Mouse (Mus musculus): ENCODE measurements around the gene Med18. TPM values are rescaled to one million over a fixed set of nuclear protein-coding genes. Genes with fewer than 3 reads are reported as not detected.
"Not testable (repeated sequence)": the region's sequence is repeated elsewhere in the genome, so short reads cannot be mapped to it uniquely, and the experiment has no call there.

Med18 gene
- polyA plus RNA-seq, 1 experiment = 19.3 TPM

DNA sequence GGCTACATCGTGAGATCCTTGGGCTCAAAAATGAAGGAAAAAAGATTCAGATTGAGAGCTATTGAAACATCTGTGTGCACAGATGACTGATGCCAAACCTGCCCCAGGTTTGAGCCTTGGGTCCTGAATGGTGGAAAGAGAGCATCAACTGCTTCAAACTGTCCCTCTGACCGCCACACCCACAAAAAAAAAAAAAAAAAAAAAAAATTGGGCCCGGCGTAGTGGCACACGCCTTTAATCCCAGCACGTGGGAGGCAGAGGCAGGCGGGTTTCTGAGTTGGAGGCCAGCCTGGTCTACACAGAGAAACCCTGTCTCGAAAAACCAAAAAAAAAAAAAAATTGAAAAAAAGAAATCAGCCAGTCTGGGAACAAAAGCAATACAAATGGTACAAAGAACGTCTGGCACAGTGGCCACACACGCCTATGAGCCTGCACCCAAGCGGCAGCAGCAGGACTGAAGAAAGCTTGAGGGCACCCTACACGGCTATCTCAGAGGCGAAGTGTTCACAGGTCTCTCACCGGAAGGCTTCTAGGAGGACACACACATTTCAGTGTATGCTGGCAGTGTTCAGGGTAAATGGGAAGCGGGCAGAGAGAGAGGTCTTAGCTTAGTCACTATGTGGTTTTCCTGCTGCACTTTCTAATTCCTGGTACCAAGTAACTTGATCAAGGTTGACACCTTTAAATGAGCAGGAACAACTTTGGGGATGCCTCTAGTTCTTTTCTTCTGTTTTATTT, 26.7 kb upstream of the Med18 start:
- 39% methylated on average over 15 of the region's 15 CpGs for WGBS
- TF ChIP-seq CTCF (IDR thresholded peaks at IDR 0.05; ENCODE audit: control insufficient read depth, insufficient read depth, low read length) = no peak
- TF ChIP-seq POLR2A (IDR thresholded peaks at IDR 0.05; ENCODE audit: borderline replicate concordance, control insufficient read depth, low read depth, low read length) = no peak
- Histone ChIP-seq H3K4me1 (ENCODE audit: control insufficient read depth, insufficient read depth, low read length) (peaks cover 2% of the 10 kb centered on the region; the same call in 1 of the 2 replicates), H3K27ac (ENCODE audit: control insufficient read depth, insufficient read depth, low read depth, low read length, poor library complexity) (peak overlapping the region; percentile 70; the same call in 1 of the 2 replicates), H3K4me3 (replicated peaks; ENCODE audit: control insufficient read depth, low read depth, low read length) (no peak overlapping the region)

DNA sequence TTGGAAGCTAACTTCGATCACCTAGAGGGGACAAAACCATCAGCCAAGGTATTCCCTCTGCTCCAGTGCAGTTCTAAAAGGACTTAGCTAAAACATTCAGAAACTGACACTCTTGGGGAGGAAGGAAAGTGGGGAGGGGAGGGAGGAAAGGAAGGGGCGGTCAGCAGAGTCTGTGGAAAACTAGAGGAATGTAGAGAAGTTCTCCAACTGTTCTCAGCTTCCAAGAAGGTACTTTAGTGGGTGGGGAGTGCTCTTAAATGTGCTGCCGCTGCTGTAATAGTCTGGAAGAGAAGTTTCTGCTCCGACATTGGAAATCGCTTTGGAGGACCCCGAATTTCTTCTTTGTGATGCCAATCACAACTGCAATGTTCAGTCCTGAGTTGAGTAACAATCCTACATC, 25.3 kb upstream of the Med18 start:
- Histone ChIP-seq H3K27ac (ENCODE audit: control insufficient read depth, insufficient read depth, low read depth, low read length, poor library complexity) (no peak overlapping the region), H3K4me1 (ENCODE audit: control insufficient read depth, insufficient read depth, low read length) (peaks cover 2% of the 10 kb centered on the region; the same call in 1 of the 2 replicates)
- WGBS = 76% methylated on average over 6 of the region's 6 CpGs

DNA sequence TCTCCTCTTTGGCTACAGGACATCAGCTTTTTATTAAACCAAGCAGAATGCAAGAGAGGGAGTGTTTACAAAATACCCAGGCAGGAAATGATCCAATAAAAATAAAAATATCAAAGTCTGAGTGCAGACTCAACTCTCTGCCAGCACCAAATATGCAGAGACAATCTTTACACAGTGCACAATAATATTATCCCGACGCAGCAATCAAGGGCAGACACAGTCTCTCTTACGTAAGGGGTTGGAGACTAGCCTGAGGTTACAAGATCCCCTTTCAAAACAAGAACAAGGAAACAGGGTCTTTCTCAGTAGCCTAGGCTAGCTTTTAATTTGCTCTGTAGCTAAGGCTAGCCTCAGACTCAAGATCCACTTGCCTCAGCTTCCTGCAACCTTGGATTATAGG, 24.8 kb upstream of the Med18 start:
- TF ChIP-seq POLR2A (IDR thresholded peaks at IDR 0.05; ENCODE audit: borderline replicate concordance, control insufficient read depth, low read depth, low read length) (no peak), CTCF (IDR thresholded peaks at IDR 0.05; ENCODE audit: control insufficient read depth, insufficient read depth, low read length) (no peak)
- no peak overlapping the region for H3K4me3 ChIP-seq (replicated peaks; ENCODE audit: control insufficient read depth, low read depth, low read length)
- H3K4me1 ChIP-seq (ENCODE audit: control insufficient read depth, insufficient read depth, low read length) = peaks cover 2% of the 10 kb centered on the region; the same call in 1 of the 2 replicates
- 41% methylated on average over 3 of the region's 3 CpGs for WGBS
- H3K27ac ChIP-seq (ENCODE audit: control insufficient read depth, insufficient read depth, low read depth, low read length, poor library complexity) = no peak overlapping the region

More for the DNA sequence above, 25.3 kb upstream of the Med18 start:
- H3K4me3 ChIP-seq (replicated peaks; ENCODE audit: control insufficient read depth, low read depth, low read length) = no peak overlapping the region
- TF ChIP-seq CTCF (IDR thresholded peaks at IDR 0.05; ENCODE audit: control insufficient read depth, insufficient read depth, low read length) (no peak), POLR2A (IDR thresholded peaks at IDR 0.05; ENCODE audit: borderline replicate concordance, control insufficient read depth, low read depth, low read length) (no peak)

DNA sequence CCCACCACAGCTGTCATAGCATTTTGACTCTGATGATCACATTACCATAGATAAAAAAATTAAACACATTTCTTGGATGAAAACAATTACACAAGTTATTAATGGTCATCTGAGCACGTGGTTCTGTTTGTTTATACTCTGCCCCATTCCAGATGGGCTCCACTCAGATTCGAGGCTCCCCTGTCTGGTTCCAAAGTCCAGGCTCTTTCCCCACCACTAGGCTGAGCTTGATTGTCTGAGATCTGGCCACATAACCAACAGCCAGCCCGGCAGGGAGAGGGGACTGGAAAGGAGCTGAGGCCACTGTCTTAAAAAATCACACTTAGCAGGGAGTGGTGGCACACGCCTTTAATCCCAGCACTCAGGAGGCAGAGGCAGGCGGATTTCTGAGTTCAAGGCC, 21.1 kb upstream of the Med18 start:
- Histone ChIP-seq H3K27ac (ENCODE audit: control insufficient read depth, insufficient read depth, low read depth, low read length, poor library complexity) (no peak overlapping the region), H3K4me1 (ENCODE audit: control insufficient read depth, insufficient read depth, low read length) (no peaks in the 10 kb centered on the region), H3K4me3 (replicated peaks; ENCODE audit: control insufficient read depth, low read depth, low read length) (no peak overlapping the region)
- 76% methylated on average over 5 of the region's 5 CpGs for WGBS
- TF ChIP-seq POLR2A (IDR thresholded peaks at IDR 0.05; ENCODE audit: borderline replicate concordance, control insufficient read depth, low read depth, low read length) = no peak
- TF ChIP-seq CTCF (IDR thresholded peaks at IDR 0.05; ENCODE audit: control insufficient read depth, insufficient read depth, low read length) = no peak

DNA sequence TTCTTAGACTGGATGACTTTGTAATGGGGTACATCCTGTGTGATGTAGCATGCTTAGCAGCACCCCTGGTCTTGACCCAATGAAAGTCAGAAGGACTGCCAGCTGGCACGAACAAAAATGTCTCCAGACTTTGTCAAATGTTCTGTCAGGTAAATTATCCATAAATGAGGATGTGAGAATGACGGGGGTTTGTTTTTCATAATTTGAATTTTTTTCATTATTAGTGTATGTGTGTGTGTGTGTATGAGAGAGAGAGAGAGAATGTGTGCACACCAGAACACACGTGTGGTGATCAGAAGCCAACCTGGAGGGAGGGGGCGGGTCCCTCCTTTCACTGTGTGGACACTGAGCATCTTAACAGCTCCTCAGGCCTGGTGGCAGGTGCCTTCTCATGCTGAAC, 20.5 kb upstream of the Med18 start:
- Histone ChIP-seq H3K4me1 (ENCODE audit: control insufficient read depth, insufficient read depth, low read length) (no peaks in the 10 kb centered on the region), H3K4me3 (replicated peaks; ENCODE audit: control insufficient read depth, low read depth, low read length) (no peak overlapping the region), H3K27ac (ENCODE audit: control insufficient read depth, insufficient read depth, low read depth, low read length, poor library complexity) (no peak overlapping the region)
- TF ChIP-seq CTCF (IDR thresholded peaks at IDR 0.05; ENCODE audit: control insufficient read depth, insufficient read depth, low read length) (no peak), POLR2A (IDR thresholded peaks at IDR 0.05; ENCODE audit: borderline replicate concordance, control insufficient read depth, low read depth, low read length) (no peak)
- 75% methylated on average over 4 of the region's 4 CpGs for WGBS

DNA sequence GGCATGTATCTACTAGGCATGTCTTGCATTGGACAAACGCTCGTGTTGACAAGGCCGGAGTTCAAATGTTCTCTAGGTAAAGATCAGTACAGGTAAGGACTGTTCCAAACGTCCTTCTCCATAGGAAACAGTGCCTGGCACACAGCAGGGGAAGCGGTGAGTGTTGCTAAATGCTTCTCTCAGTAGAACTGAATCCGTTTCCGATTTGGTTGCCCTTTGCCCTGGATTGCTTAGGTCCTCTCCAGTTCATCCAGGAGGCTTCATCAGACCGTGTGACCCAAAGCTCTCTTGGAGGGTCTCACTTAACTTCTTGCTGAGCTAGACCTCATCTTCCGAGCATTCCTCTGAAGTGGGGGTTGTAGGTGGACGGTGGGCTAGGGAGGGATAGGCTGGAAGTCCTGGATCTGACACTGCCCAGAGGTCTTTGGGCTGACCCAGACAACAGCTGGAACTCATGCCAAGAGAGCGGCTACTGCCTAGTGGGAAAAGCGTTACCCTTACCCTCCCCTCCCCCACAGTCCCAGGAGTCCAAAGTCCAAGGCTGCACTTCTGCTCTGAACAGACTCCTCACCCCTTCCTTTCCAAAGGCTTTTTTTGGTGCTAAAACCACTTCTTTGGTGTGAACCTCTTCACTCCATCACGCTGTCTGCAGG, 19.4 kb upstream of the Med18 start:
- no peak overlapping the region for H3K4me3 ChIP-seq (replicated peaks; ENCODE audit: control insufficient read depth, low read depth, low read length)
- TF ChIP-seq POLR2A (IDR thresholded peaks at IDR 0.05; ENCODE audit: borderline replicate concordance, control insufficient read depth, low read depth, low read length) (no peak), CTCF (IDR thresholded peaks at IDR 0.05; ENCODE audit: control insufficient read depth, insufficient read depth, low read length) (no peak)
- WGBS = 81% methylated on average over 13 of the region's 13 CpGs
- H3K4me1 ChIP-seq (ENCODE audit: control insufficient read depth, insufficient read depth, low read length) = no peaks in the 10 kb centered on the region
- H3K27ac ChIP-seq (ENCODE audit: control insufficient read depth, insufficient read depth, low read depth, low read length, poor library complexity) = no peak overlapping the region

DNA sequence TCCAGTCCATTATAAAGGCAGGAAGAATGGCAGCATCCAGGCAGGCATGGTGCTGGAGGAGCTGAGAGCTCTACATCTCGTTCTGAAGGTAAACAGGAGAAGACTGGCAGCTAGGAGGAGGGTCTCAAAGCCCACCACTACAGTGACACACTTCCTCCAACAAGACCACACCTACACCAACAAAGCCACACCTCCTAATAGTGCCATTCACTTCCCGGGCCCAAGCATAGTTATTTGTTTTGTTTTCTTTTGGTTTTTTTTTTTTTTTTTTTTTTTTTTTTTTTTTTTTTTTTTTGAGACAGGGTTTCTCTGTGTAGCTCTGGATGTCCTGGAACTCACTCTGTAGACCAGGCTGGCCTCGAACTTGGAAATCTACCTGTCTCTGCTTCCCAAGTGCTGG, 18.4 kb upstream of the Med18 start:
- WGBS = 73% methylated on average over 3 of the region's 3 CpGs
- H3K4me3 ChIP-seq (replicated peaks; ENCODE audit: control insufficient read depth, low read depth, low read length); H3K4me1 ChIP-seq (ENCODE audit: control insufficient read depth, insufficient read depth, low read length); H3K27ac ChIP-seq (ENCODE audit: control insufficient read depth, insufficient read depth, low read depth, low read length, poor library complexity): not testable (repeated sequence)

DNA sequence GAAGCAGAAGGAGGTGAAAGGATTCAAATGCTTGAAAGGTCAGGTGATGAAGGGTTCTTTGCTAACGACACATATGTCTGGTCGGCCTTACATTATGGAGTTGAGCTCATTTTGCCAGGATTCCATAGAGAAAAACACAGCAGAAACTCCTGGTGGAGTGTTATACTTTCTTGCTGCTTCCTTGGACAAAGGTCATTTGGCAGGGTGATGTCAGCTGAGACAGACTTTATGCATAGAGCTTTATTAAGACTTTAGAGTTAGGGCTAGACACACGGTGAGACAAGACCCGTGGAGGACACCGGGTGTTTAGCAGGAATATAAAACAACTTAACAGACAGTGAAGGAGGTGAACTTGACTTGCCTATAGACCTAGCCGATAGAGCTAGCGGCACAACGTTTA, 14.1 kb upstream of the Med18 start:
- Histone ChIP-seq H3K4me3 (replicated peaks; ENCODE audit: control insufficient read depth, low read depth, low read length) (no peak overlapping the region), H3K27ac (ENCODE audit: control insufficient read depth, insufficient read depth, low read depth, low read length, poor library complexity) (no peak overlapping the region), H3K4me1 (ENCODE audit: control insufficient read depth, insufficient read depth, low read length) (peaks cover 2% of the 10 kb centered on the region)
- no peak for TF ChIP-seq CTCF (IDR thresholded peaks at IDR 0.05; ENCODE audit: control insufficient read depth, insufficient read depth, low read length)
- TF ChIP-seq POLR2A (IDR thresholded peaks at IDR 0.05; ENCODE audit: borderline replicate concordance, control insufficient read depth, low read depth, low read length) = no peak
- 87% methylated on average over 8 of the region's 8 CpGs for WGBS

Data from bone marrow, adult 2 months (tissue).